Mouse (Mus musculus): ENCODE measurements at regions not wholly inside any gene's neighbourhood (a gene's known extent, or its start where the extent isn't known, plus 50 kb on each side); places are given as distances from the start of the nearest gene placed in this dataset.

- no peak for DNase-seq (ENCODE audit: low spot score in 2 of 2)
These were observed 98.1 kb upstream of the Cops8 start for GRCm38 (mm10) chr1:90504583-90505080.

- DNase-seq (ENCODE audit: low spot score in 2 of 2): no peak
These were observed 97.2 kb upstream of the Cops8 start for GRCm38 (mm10) chr1:90505599-90505998.

GRCm38 (mm10) chr1:90506582-90506981 lies 96.2 kb upstream of the Cops8 start:
- no peak for DNase-seq (ENCODE audit: low spot score in 2 of 2)

GRCm38 (mm10) chr1:90509371-90509770 lies 93.4 kb upstream of the Cops8 start:
- DNase-seq (ENCODE audit: low spot score in 2 of 2): no peak

- DNase-seq (ENCODE audit: low spot score in 2 of 2): no peak
These were observed 89.2 kb upstream of the Cops8 start for GRCm38 (mm10) chr1:90513442-90514070.

GRCm38 (mm10) chr1:90514176-90514575 lies 88.6 kb upstream of the Cops8 start:
- no peak for DNase-seq (ENCODE audit: low spot score in 2 of 2)

GRCm38 (mm10) chr1:90518584-90519265 lies 84.1 kb upstream of the Cops8 start:
- DNase-seq (ENCODE audit: low spot score in 2 of 2): no peak

- DNase-seq (ENCODE audit: low spot score in 2 of 2): no peak
These were observed 83.2 kb upstream of the Cops8 start for GRCm38 (mm10) chr1:90519284-90520275.

- no peak for DNase-seq (ENCODE audit: low spot score in 2 of 2)
These were observed 80.5 kb upstream of the Cops8 start for GRCm38 (mm10) chr1:90522294-90522693.

GRCm38 (mm10) chr1:90524641-90525220 lies 78.0 kb upstream of the Cops8 start:
- DNase-seq (ENCODE audit: low spot score in 2 of 2): no peak

- no peak for DNase-seq (ENCODE audit: low spot score in 2 of 2)
These were observed 76.5 kb upstream of the Cops8 start for GRCm38 (mm10) chr1:90526311-90526710.

- DNase-seq (ENCODE audit: low spot score in 2 of 2): no peak
These were observed 74.6 kb upstream of the Cops8 start for GRCm38 (mm10) chr1:90527947-90528717.

- no peak for DNase-seq (ENCODE audit: low spot score in 2 of 2)
These were observed 69.3 kb upstream of the Cops8 start for GRCm38 (mm10) chr1:90533481-90533880.

GRCm38 (mm10) chr1:90536105-90536504 lies 66.7 kb upstream of the Cops8 start:
- no peak for DNase-seq (ENCODE audit: low spot score in 2 of 2)

GRCm38 (mm10) chr1:90543801-90544795 lies 58.7 kb upstream of the Cops8 start:
- DNase-seq (ENCODE audit: low spot score in 2 of 2): no peak

- DNase-seq (ENCODE audit: low spot score in 2 of 2): no peak
These were observed 57.8 kb upstream of the Cops8 start for GRCm38 (mm10) chr1:90544821-90545536.

GRCm38 (mm10) chr1:90552644-90553043 lies 50.1 kb upstream of the Cops8 start:
- no peak for DNase-seq (ENCODE audit: low spot score in 2 of 2)
